Mouse (Mus musculus): ENCODE data around the gene Aff1.

- TF ChIP-seq CTCF (IDR thresholded peaks at IDR 0.05; ENCODE audit: insufficient read depth, low read depth, low read length), result no peak
- no peak for TF ChIP-seq POLR2A (IDR thresholded peaks at IDR 0.05; ENCODE audit: insufficient read depth, low read depth, low read length)
Measured at GRCm38 (mm10) chr5:103860622-103861021, 168.4 kb downstream of the Aff1 start.

Data from olfactory bulb, adult 2 months (tissue).